Mouse (Mus musculus) splenic B cell, adult 2 months (primary cell): Measurements from ENCODE around the gene Dst.
"Not testable (repeated sequence)": the region's sequence is repeated elsewhere in the genome, so short reads cannot be mapped to it uniquely, and the experiment has no call there.

ENCODE experiments used
- DNase-seq: peaks from one replicate; pipeline ENCODE4 v3.0.0-alpha.2; 2011; ENCODE audit warnings: low read depth, low spot score
- H3K27me3 ChIP-seq: 2 replicates; pipeline ENCODE4 v1.6.1; 2012; ENCODE audit warnings: mild to moderate bottlenecking, low read length, moderate library complexity, mixed read lengths; ENCODE audit not compliant: control insufficient read depth, poor library complexity, insufficient read depth, severe bottlenecking
- H3K36me3 ChIP-seq: 2 replicates; pipeline ENCODE4 v1.6.1; 2012; ENCODE audit warnings: mild to moderate bottlenecking, low read length, moderate library complexity, mixed read lengths; ENCODE audit not compliant: control insufficient read depth, poor library complexity, insufficient read depth, severe bottlenecking

Dst gene

GRCm38 (mm10) chr1:34284979-34285378 lies 377.0 kb downstream of the Dst start:
- Histone ChIP-seq H3K36me3 (no peaks in the 10 kb centered on the region), H3K27me3 (no peaks in the 10 kb centered on the region)
- no peak for DNase-seq

- H3K27me3 ChIP-seq: no peaks in the 10 kb centered on the region
- no peaks in the 10 kb centered on the region for H3K36me3 ChIP-seq
- DNase-seq: no peak
Observed at GRCm38 (mm10) chr1:34287731-34288130, 379.7 kb downstream of the Dst start.

GRCm38 (mm10) chr1:34288181-34288580 lies 380.2 kb downstream of the Dst start:
- no peaks in the 10 kb centered on the region for H3K36me3 ChIP-seq
- no peak for DNase-seq
- no peaks in the 10 kb centered on the region for H3K27me3 ChIP-seq

GRCm38 (mm10) chr1:34288721-34289471 lies 380.9 kb downstream of the Dst start:
- DNase-seq: no peak
- Histone ChIP-seq H3K36me3 (no peaks in the 10 kb centered on the region), H3K27me3 (no peaks in the 10 kb centered on the region)

DNA sequence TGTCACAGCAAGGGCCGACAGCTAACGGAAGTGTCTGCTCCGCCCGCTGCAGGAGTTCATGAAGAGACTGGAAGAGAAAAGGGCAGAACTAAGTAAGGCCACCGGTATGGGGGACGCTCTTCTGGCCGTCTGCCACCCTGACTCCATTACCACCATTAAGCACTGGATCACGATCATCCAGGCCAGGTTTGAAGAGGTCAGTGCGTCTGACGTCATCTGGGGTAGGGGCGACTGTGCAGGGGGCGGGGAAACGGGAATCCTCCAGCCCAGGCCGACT lies 381.4 kb downstream of the Dst start:
- no peak for DNase-seq
- H3K36me3 ChIP-seq: no peaks in the 10 kb centered on the region
- no peaks in the 10 kb centered on the region for H3K27me3 ChIP-seq

DNA sequence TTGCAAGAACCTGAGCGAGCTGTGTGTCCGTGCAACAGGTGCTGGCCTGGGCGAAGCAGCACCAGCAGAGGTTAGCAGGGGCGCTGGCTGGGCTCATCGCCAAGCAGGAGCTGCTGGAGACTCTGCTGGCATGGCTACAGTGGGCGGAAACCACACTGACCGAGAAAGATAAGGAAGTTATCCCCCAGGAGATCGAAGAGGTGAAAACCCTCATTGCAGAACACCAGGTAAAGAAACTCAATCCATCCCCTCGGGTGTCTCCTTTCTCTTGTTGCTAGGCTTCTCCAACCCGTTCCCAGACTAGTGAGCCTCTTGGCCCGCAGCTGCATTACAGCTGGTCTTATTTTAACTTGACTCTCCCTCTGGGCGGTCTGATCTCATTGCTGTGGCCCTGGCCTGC lies 382.3 kb downstream of the Dst start:
- H3K27me3 ChIP-seq: no peaks in the 10 kb centered on the region
- no peaks in the 10 kb centered on the region for H3K36me3 ChIP-seq
- DNase-seq: no peak

DNA sequence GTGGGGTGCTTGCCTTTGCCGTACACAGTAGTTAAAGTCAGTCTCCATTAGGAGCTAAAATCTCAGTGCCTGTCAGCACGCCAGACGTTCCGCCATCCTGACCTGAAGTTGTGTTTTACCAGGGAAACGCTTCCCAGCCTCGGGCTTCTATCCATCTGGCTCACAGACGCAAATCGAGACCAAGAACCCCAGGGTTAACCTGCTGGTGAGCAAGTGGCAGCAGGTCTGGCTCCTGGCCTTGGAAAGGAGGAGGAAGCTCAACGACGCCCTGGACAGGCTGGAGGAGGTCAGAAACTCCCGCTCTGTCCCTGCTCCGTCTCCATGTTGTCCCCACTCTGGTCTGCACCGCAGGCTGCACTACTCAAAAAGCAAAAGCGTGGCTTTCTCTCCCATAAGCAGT lies 385.2 kb downstream of the Dst start:
- no peak for DNase-seq
- H3K27me3 ChIP-seq: no peaks in the 10 kb centered on the region
- no peaks in the 10 kb centered on the region for H3K36me3 ChIP-seq

DNA sequence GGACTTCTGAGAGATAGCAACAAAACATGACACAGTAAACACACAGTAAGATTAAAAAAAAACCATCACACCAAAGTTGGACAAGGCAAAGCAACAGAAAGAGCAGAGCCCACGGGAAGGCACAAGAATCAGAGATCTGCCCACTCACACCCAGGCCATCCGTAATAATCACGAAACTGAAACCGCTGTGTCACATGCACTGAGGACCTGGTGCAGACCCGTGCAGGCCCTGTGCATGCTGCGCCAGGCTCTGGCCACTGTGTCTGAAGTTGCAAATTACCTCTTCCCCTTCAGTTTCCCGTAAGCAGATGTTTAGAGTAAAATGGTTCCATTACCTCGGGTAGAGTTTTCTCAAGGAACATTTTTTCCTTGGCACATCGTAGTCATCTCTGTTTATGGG lies 389.6 kb downstream of the Dst start:
- H3K36me3 ChIP-seq: no peaks in the 10 kb centered on the region
- no peaks in the 10 kb centered on the region for H3K27me3 ChIP-seq
- no peak for DNase-seq

DNA sequence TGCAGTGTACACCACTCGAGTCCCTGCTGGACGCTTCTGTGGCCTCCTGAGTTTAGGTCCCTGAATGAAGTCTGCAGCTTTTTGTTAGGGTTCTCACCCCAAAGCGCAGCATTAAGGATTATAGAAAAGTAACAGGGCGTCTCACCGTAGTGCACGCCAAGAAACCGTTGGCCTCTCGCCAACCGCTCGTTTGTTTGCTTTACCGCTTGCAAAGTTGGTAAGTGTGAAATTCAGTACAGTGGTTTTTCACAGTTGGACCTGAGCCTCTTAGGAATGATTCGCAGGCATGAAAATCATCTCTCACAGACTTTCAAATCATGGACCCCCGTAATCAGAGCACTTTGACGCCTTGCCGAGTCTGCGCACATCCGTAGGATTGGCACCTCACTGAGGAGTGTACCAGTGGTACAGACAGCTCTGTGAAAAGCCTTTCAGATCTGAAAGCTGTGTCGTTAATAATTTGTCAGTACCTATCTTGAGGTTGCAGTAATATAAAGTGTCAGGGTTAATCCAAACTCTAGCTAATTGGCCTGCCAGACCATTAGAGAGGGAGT lies 390.7 kb downstream of the Dst start:
- H3K36me3 ChIP-seq: no peaks in the 10 kb centered on the region
- DNase-seq: no peak
- H3K27me3 ChIP-seq: no peaks in the 10 kb centered on the region

GRCm38 (mm10) chr1:34299507-34299906 lies 391.5 kb downstream of the Dst start:
- DNase-seq: no peak
- H3K36me3 ChIP-seq: no peaks in the 10 kb centered on the region
- H3K27me3 ChIP-seq: no peaks in the 10 kb centered on the region

DNA sequence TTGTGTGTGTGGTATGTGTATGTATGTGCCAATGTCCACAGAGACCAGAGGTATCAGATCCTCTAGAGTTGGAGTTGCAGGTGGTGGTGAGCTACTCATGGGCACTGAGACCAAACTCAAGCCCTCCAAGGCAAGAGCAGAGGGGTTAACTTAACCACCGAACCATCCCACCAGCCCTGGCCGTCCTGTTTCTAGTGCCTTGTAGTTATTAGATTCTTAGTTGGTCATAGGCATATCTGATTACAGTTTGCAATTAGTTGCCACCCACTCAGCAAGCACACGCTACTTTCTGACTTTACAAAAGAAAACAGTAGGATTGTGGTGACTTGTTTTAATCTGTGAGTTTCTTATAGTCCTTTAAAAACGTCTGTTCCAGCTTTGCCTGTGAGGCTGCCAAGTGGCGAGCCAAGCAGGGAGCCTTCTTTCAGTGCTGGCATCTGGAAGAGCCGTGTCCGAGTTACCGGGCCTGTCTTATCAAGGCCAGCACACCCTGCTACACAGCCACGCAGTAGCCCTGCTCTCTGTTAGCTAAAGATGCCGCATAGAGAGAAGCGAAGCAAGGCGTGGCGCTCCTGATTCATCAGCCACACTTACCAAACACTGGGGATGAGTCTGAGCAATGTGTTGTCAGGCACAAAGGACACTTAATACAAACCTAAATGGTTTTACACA lies 392.4 kb downstream of the Dst start:
- Histone ChIP-seq H3K27me3 (no peaks in the 10 kb centered on the region), H3K36me3 (no peaks in the 10 kb centered on the region)
- no peak for DNase-seq

- DNase-seq: no peak
- Histone ChIP-seq H3K27me3 (no peaks in the 10 kb centered on the region), H3K36me3 (no peaks in the 10 kb centered on the region)
Observed at GRCm38 (mm10) chr1:34304227-34304626, 396.2 kb downstream of the Dst start.

DNA sequence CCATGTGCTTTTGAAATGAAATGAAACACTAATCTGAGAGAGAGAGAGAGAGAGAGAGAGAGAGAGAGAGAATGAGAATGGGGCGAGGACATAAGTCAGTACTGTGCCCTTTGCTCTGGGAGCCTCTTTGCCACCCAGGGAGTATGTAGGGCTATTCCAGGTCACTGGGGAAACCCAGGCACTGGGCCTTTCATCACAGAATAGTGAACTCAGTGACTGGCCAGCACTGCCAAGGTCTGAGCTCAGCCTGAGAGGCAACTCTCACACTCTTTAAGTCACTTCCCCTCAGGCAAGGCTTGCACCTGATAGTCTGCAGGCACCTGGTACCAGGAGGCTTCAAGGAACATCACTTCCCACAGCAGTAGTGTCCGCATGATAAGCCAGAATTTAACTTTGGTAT lies 398.7 kb downstream of the Dst start:
- no peaks in the 10 kb centered on the region for H3K36me3 ChIP-seq
- DNase-seq: no peak
- no peaks in the 10 kb centered on the region for H3K27me3 ChIP-seq

DNA sequence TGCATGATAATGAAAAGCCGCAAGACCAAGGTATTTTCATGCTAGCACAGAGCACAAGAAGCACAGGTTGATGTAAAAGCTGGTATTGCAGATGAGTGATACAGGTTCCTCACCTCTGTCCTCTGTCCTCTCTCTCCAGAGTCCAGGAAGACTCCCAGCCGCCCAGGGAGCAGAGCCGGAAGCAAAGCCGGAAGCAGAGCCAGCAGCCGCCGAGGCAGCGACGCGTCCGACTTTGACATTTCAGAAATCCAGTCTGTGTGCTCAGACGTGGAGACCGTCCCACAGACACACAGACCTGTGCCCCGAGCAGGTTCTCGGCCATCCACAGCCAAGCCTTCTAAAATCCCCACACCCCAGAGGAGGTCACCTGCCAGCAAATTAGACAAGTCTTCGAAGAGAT lies 399.2 kb downstream of the Dst start:
- H3K36me3 ChIP-seq: no peaks in the 10 kb centered on the region
- no peak for DNase-seq
- no peaks in the 10 kb centered on the region for H3K27me3 ChIP-seq

GRCm38 (mm10) chr1:34308841-34309240 lies 400.8 kb downstream of the Dst start:
- H3K36me3 ChIP-seq, H3K27me3 ChIP-seq, DNase-seq: not testable (repeated sequence)

GRCm38 (mm10) chr1:34309396-34309795 lies 401.4 kb downstream of the Dst start:
- H3K27me3 ChIP-seq: no peaks in the 10 kb centered on the region
- DNase-seq: no peak
- H3K36me3 ChIP-seq: no peaks in the 10 kb centered on the region
